Mouse (Mus musculus): ENCODE measurements around the gene Card11. TPM values are rescaled to one million over a fixed set of nuclear protein-coding genes. Genes with fewer than 3 reads are reported as not detected.

The Card11 gene
- polyA plus RNA-seq, 1 experiment from 2014 or later = 0.40 TPM

DNA sequence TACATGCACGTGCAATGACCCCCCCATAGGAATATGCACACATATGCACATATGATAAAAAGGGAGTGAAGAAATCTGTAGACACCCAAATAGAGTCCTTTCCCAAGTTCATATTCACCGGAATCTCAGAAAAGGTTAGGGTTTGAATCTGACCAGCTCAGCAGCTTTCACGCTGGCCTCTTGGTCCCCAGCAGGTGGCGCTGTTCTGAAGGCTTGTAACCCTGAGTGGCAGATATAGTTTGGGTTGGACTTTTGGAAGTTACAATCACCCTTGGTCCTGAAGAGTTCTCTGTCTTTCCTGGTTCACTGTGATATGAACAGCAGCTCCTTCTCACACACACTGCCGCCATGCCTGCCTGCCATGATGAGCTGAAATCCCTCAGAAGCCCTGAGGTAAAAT is 24.1 kb upstream of the Card11 start:
- 61% methylated on average over 5 of the region's 5 CpGs for WGBS
- Histone ChIP-seq H3K9ac (no peak overlapping the region), H3K27ac (no peak overlapping the region), H3K4me2 (no peak overlapping the region), H3K27me3 (no peaks in the 10 kb centered on the region), H3K36me3 (no peaks in the 10 kb centered on the region), H3K9me3 (peaks cover 6% of the 10 kb centered on the region; the same call in 1 of the 2 replicates), H3K4me3 (no peak overlapping the region), H3K4me1 (no peaks in the 10 kb centered on the region)
- no peak for ATAC-seq (ENCODE audit: insufficient number of reproducible peaks, low FRiP score, low TSS enrichment, low read depth)

DNA sequence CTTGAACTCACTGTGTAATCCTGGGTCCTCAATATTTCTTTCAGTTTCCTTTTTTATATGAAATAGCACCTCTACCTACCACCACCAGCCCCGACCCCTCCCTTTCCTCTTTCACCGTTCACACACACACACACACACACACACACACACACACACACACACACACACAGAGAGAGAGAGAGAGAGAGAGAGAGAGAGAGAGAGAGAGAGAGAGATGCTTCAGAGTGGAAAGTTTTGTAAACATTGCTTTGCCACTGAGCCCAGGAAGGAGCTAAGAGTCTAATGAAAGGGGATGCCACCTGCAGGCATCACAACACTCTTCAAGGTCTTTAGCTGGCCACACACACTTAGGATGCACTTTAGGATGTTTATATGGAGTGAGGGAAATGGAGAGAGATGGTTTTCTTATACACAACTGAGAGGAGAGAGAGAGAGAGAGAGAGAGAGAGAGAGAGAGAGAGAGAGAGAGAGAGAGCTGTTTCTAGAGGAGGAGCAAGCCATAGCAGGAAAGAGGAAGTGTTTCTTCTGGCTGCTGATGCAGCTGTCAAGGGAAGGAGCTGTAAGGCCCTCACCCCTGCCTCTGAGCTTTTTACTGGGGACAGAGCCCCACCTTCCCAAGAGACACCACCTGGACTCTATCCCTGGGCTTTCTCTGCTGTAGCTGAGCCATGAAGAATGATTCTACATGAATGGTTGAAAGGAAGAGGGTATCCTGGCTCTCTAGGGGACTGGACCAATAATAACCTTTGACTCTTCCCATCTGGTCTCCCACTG is 17.7 kb upstream of the Card11 start:
- Histone ChIP-seq H3K4me3 (no peak overlapping the region), H3K9ac (no peak overlapping the region), H3K4me1 (peaks cover 7% of the 10 kb centered on the region; the same call in 1 of the 2 replicates), H3K4me2 (no peak overlapping the region), H3K9me3 (peaks cover 6% of the 10 kb centered on the region; the same call in 1 of the 2 replicates), H3K27ac (no peak overlapping the region), H3K27me3 (no peaks in the 10 kb centered on the region), H3K36me3 (no peaks in the 10 kb centered on the region)
- 44% methylated on average over 2 of the region's 2 CpGs for WGBS
- ATAC-seq (ENCODE audit: insufficient number of reproducible peaks, low FRiP score, low TSS enrichment, low read depth) = no peak

DNA sequence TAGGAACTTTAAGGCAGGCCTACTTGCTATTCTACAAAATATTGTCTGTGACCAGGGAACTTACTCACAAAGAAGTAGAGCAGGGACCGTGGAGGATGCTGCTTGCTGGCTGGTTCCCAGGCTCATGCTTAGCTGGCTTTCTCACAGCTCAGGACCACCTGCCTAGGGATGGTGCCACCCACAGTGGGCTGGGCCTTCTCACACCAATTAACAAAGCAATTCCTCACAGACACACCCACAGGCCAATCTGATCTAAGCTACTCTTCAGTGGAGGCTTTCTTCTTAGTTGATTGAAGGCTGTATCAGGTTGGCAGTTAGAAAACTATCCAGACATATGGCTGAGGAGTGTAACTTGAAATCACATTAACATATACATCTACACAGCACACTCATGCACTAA is 15.7 kb upstream of the Card11 start:
- H3K27ac ChIP-seq = no peak overlapping the region
- H3K36me3 ChIP-seq = no peaks in the 10 kb centered on the region
- ATAC-seq (ENCODE audit: insufficient number of reproducible peaks, low FRiP score, low TSS enrichment, low read depth) = no peak
- no peak overlapping the region for H3K4me2 ChIP-seq
- no peaks in the 10 kb centered on the region for H3K27me3 ChIP-seq
- H3K4me1 ChIP-seq = peaks cover 20% of the 10 kb centered on the region
- WGBS = 81% methylated on average over 1 of the region's 1 CpGs
- H3K4me3 ChIP-seq = no peak overlapping the region
- no peaks in the 10 kb centered on the region for H3K9me3 ChIP-seq
- no peak overlapping the region for H3K9ac ChIP-seq

DNA sequence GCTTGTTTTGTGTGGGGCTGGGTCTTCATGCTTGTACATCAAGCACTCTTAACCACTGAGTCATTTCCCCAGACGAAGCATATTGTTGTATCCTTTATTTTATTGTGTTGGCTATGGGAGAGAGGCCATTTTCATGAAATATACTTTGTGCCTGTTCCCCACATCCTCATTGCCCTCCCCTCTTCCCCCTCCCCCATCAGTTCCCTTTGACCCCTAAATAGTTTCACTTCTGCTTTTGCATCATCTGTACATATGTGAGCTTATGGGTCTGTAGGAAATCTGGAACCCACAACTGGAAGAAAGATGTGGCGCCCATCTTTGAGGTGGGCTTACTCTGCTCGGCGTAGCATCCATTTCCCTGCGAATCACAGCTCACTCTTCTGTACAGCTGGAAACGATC is 13.8 kb upstream of the Card11 start:
- no peak for ATAC-seq (ENCODE audit: insufficient number of reproducible peaks, low FRiP score, low TSS enrichment, low read depth)
- Histone ChIP-seq H3K9ac (no peak overlapping the region), H3K4me2 (no peak overlapping the region), H3K36me3 (no peaks in the 10 kb centered on the region), H3K27me3 (no peaks in the 10 kb centered on the region), H3K9me3 (no peaks in the 10 kb centered on the region), H3K4me3 (no peak overlapping the region), H3K4me1 (peaks cover 20% of the 10 kb centered on the region), H3K27ac (no peak overlapping the region)
- WGBS = 86% methylated on average over 6 of the region's 6 CpGs

DNA sequence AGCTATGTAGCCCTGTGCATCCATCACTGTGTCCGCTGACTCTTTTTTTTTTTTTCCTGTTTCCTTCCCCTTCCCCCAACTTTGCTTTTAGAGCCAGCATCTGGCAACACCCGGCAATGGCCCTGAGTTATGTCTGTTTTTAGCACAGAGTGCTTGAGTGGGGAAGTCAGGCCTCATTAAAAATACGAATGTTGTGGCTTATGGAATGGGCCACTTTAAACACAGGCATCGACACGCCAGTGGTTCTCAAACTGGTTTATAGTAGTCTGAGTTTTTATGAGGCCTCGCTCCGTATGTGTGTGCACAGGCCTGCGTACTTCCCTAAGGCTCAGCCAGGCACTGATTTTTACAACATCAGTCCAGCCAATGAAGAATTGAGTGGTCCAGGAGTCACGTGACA is 13.1 kb upstream of the Card11 start:
- ATAC-seq (ENCODE audit: insufficient number of reproducible peaks, low FRiP score, low TSS enrichment, low read depth) = peak; percentile 61; the same call in 1 of the 2 replicates
- Histone ChIP-seq H3K4me2 (peak overlapping the region; percentile 26), H3K9me3 (no peaks in the 10 kb centered on the region), H3K9ac (no peak overlapping the region), H3K36me3 (no peaks in the 10 kb centered on the region), H3K4me3 (no peak overlapping the region), H3K27me3 (no peaks in the 10 kb centered on the region), H3K4me1 (peaks cover 20% of the 10 kb centered on the region), H3K27ac (no peak overlapping the region)
- WGBS = 19% methylated on average over 9 of the region's 9 CpGs

DNA sequence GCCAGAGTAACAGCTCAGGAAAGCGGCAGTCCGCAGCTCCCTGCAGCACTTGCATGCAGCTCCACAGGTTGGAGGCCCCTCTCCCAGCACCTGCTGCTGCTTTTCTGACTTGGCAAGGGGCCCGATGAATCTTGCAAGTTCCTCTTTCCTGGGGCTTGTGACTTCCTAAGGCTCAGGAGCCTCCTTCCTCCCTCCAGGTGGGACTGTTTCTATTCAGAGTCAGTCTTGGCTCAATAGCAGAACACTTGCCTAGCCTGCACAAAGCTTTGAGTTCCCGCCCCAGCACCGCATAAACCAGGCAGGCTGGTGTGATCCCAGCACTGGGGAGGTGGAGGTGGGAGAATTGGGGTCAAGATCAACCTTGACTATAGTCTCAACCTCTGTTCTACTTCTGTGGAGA is 5.1 kb upstream of the Card11 start:
- no peaks in the 10 kb centered on the region for H3K9me3 ChIP-seq
- no peak overlapping the region for H3K4me2 ChIP-seq
- no peaks in the 10 kb centered on the region for H3K36me3 ChIP-seq
- ATAC-seq (ENCODE audit: insufficient number of reproducible peaks, low FRiP score, low TSS enrichment, low read depth) = no peak
- no peaks in the 10 kb centered on the region for H3K4me1 ChIP-seq
- no peaks in the 10 kb centered on the region for H3K27me3 ChIP-seq
- no peak overlapping the region for H3K27ac ChIP-seq
- H3K9ac ChIP-seq = no peak overlapping the region
- H3K4me3 ChIP-seq = no peak overlapping the region
- WGBS = 58% methylated on average over 5 of the region's 5 CpGs

DNA sequence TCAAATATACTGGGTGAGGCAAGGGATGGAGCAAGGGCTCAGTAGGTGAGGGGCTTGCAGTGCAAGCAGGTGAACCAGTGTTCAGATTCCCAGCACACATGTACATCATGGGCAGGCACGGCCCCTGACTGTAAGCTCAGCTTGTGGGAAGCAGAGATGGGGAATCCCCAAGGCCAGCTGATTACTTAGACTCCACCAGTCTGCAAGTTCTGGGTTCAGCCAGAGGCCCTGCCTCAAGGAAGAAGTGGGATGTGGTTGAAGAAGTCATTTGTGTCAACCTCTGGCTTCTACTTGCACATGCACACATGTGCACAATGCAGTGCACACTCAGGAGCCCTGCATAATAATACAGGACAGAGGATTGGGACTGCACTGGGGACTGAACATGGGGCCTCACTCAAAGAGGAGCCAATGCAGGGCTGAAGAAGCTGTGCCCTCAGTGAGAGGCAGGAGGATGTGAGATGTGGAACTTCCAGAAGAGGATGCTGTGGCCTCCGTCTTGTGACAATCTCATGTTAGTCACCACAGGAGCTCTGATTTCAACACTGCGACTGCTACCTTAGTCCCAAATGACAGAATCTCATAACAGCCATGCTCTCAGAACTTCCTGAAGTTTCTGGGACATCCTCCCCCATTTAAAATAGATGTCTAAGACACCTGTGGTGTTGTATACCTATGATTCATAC is 3.8 kb upstream of the Card11 start:
- Histone ChIP-seq H3K27me3 (no peaks in the 10 kb centered on the region), H3K4me2 (no peak overlapping the region), H3K9ac (no peak overlapping the region), H3K9me3 (no peaks in the 10 kb centered on the region), H3K4me3 (no peak overlapping the region), H3K4me1 (no peaks in the 10 kb centered on the region), H3K27ac (no peak overlapping the region), H3K36me3 (no peaks in the 10 kb centered on the region)
- WGBS = 86% methylated on average over 3 of the region's 3 CpGs
- no peak for ATAC-seq (ENCODE audit: insufficient number of reproducible peaks, low FRiP score, low TSS enrichment, low read depth)

DNA sequence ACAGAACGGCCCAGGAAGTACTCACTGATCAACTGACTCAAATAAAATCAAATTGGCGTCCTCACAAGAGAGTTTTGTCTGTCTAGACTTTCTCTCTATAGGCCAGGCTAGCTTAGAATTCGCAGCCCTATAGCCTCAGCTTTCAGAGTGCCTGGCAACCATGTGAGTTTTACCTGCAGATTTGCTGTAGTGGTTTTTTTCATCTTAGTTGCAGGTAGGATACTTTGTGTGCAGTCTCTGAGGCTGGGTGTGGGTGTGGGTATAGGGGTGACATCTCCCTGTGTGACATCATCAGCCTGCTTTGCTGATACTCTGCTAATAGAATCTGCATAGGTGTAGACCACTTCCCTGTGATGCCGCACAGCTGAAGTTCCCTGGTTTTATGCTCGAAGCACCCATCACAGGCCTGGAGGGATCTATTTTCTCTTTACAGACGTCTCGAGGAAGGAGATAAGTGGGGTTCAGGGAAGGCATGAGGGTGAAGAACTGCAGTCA is 1.2 kb downstream of the Card11 start:
- no peaks in the 10 kb centered on the region for H3K36me3 ChIP-seq
- ATAC-seq (ENCODE audit: insufficient number of reproducible peaks, low FRiP score, low TSS enrichment, low read depth) = no peak
- 83% methylated on average over 7 of the region's 7 CpGs for WGBS
- no peak overlapping the region for H3K4me3 ChIP-seq
- no peak overlapping the region for H3K27ac ChIP-seq
- no peaks in the 10 kb centered on the region for H3K27me3 ChIP-seq
- H3K9me3 ChIP-seq = no peaks in the 10 kb centered on the region
- H3K4me1 ChIP-seq = no peaks in the 10 kb centered on the region
- no peak overlapping the region for H3K9ac ChIP-seq
- no peak overlapping the region for H3K4me2 ChIP-seq

DNA sequence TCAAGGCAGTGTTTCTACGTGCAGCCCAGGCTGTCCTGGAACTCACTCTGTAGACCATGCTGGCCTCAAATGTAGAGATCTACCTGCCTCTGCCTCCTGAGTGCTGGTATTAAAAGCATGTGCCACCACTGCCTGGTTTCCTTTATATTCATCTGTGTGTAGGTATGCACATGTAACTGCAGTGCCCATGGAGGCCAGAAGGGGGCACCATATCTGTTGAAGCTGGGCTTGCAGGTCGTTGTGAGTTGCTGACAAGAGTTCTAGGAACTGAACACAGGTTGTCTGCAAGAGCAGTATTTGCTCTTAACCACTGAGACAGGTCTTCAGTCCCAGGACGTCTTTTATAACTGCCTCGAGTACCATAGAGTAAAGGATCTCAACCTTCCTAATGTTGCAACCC is 2.6 kb downstream of the Card11 start:
- Histone ChIP-seq H3K9me3 (no peaks in the 10 kb centered on the region), H3K4me3 (no peak overlapping the region), H3K27me3 (no peaks in the 10 kb centered on the region), H3K4me2 (no peak overlapping the region), H3K27ac (no peak overlapping the region), H3K4me1 (no peaks in the 10 kb centered on the region), H3K36me3 (no peaks in the 10 kb centered on the region), H3K9ac (no peak overlapping the region)
- no peak for ATAC-seq (ENCODE audit: insufficient number of reproducible peaks, low FRiP score, low TSS enrichment, low read depth)
- WGBS = 82% methylated on average over 4 of the region's 4 CpGs

DNA sequence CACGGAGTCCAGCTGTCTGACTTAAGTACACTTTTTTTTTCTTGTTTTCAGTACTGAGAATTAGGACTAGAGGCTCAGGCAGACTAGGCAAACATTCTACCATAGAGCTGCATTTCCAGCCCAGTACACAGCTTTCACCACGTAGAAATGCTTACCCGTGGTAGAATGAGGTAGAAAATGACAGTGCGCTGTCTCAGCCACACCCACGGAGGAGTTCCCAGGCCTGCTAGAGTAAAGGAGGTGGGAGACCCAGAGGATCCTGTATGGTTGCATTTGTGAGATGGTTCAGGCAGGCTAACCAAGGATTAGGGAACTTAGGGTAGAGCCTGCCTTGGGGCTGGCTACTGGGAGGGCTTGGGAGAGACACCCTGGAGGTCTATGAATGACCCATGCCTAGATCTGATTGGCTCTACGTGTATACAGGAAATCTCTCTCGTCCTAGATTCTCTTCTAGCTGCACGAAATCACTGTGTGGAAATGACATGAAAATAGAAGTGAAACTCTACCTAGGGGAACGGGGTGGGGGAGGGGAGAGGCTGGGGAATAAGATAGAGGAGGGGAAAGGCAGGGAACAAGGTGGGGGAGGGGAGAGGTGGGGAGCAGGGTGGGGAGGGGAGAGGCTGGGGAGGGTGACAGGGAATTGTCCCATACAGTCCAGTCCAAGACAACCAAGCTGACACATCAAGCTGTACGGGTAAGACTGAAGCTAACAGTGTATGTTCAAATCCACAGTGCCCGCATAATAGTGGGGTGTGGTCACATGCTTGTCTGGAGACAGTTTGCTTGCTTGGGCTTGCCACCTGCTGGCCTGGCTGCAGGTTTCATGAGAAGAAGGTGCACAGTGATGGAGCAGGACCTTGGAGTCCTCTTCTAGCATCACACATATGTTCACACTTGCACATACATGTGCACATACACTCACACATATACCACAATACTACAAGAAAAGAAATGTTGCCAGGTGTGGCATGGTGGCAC is 8.0 kb downstream of the Card11 start:
- ATAC-seq (ENCODE audit: insufficient number of reproducible peaks, low FRiP score, low TSS enrichment, low read depth) = no peak
- WGBS = 63% methylated on average over 11 of the region's 11 CpGs
- Histone ChIP-seq H3K27me3 (no peaks in the 10 kb centered on the region), H3K4me3 (no peak overlapping the region), H3K9me3 (no peaks in the 10 kb centered on the region), H3K4me1 (no peaks in the 10 kb centered on the region), H3K27ac (no peak overlapping the region), H3K36me3 (no peaks in the 10 kb centered on the region), H3K4me2 (no peak overlapping the region), H3K9ac (no peak overlapping the region)

DNA sequence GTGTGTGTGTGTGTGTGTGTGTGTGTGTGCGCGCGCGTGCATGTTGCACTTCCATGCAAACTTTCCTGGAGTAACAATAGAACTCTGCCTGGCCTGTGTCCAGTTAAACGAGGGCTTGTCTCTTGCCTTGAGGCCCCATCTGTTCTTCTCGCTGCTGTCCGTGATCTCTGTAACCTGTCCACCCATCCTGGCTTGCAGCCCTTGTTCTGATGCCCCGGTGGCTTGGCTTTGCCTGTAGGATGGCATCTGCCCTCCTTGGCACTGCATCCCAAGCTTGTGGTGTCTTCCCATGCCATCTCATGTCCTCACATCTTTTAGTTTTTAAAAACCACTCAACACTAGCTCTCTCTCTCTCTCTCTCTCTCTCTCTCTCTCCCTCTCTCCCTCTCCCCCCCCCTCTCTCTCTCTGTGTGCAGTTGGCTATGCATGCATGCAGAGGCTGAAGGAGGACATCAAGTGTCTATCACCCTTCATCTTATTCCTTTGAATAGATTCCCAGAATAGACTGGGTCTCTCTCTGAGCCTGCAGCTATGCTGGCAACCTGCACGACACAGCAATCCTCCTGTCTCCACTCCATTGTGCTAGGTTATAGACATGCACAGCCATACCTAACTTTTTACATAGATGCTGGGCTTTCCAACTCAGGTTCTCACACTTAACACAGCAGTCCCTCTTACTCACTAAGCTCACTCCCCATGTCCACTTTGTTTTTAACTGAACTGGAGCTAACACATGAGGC is 14.9 kb downstream of the Card11 start:
- WGBS = 90% methylated on average over 9 of the region's 9 CpGs
- H3K9me3 ChIP-seq = no peaks in the 10 kb centered on the region
- no peak overlapping the region for H3K27ac ChIP-seq
- no peaks in the 10 kb centered on the region for H3K27me3 ChIP-seq
- no peak overlapping the region for H3K4me2 ChIP-seq
- H3K36me3 ChIP-seq = no peaks in the 10 kb centered on the region
- no peak overlapping the region for H3K4me3 ChIP-seq
- ATAC-seq (ENCODE audit: insufficient number of reproducible peaks, low FRiP score, low TSS enrichment, low read depth) = no peak
- H3K4me1 ChIP-seq = peaks cover 4% of the 10 kb centered on the region; the same call in 1 of the 2 replicates
- no peak overlapping the region for H3K9ac ChIP-seq

All from limb, embryonic 15.5 days (tissue).